30 mouse cellular contexts compared by ENCODE assay signal in genomic region chr11:99521288-99521860, GRCm38 (mm10). TPM values are rescaled to one million over a fixed set of nuclear protein-coding genes. Genes with fewer than 3 reads are reported as not detected.
DNase-seq lines count a peak whose midpoint lies in the region; ATAC-seq lines count a peak whose summit lies in the region.
"Had no signal": no experiment of that assay in that cellular context is flagged by ENCODE, and none has a peak within 500 bp of the region (broad histone marks: within the 10 kb centered on the region; RNA-seq: fewer than 3 reads in every experiment).

TSS of gene Krt39 (minus strand) at chr11:99521338.

- H3K27ac ChIP-seq in kidney, embryonic 16.5 days (ENCODE audit: low read length) = no peak within 1 kb of the TSS
- no peak within 1 kb of the TSS for H3K27ac ChIP-seq in kidney, embryonic 15.5 days
- H3K27ac ChIP-seq in limb, embryonic 11.5 days (replicated peaks; ENCODE audit: low read depth, low read length) = no peak within 1 kb of the TSS
- H3K27ac ChIP-seq in limb, embryonic 10.5 days = no peak within 1 kb of the TSS
- H3K27ac ChIP-seq: embryonic facial prominence, embryonic 10.5 days; embryonic facial prominence, embryonic 13.5 days; forebrain, embryonic 12.5 days; forebrain, embryonic 15.5 days; gastrocnemius, adult 2 months; hindbrain, embryonic 12.5 days had no signal

- no peak for ATAC-seq in kidney, embryonic 16.5 days (ENCODE audit: low FRiP score, low TSS enrichment)
- no peak for ATAC-seq in kidney, embryonic 15.5 days (replicated peaks; ENCODE audit: low FRiP score)
- no peak for ATAC-seq in limb, embryonic 11.5 days (ENCODE audit: insufficient number of reproducible peaks, low FRiP score, low TSS enrichment, low read depth)
- ATAC-seq: activated CD4-positive, CD25-positive, alpha-beta regulatory T cell, adult 4 months; forebrain, embryonic 15.5 days had no signal

- no peak within 1 kb of the TSS for H3K4me3 ChIP-seq in kidney, embryonic 16.5 days (ENCODE audit: low read length)
- H3K4me3 ChIP-seq in kidney, embryonic 15.5 days (replicated peaks) = no peak within 1 kb of the TSS
- no peak within 1 kb of the TSS for H3K4me3 ChIP-seq in limb, embryonic 11.5 days (ENCODE audit: low read depth, low read length)
- H3K4me3 ChIP-seq in limb, embryonic 10.5 days = no peak within 1 kb of the TSS
- H3K4me3 ChIP-seq: embryonic facial prominence, embryonic 10.5 days; embryonic facial prominence, embryonic 13.5 days; erythroblast, embryonic 14.5 days; forebrain, embryonic 12.5 days; forebrain, embryonic 15.5 days; gastrocnemius, adult 2 months; hindbrain, embryonic 12.5 days had no signal

- DNase-seq in kidney, adult 11 months = peak; percentile 8
- DNase-seq in kidney, adult 8-10 months = peak; percentile 18 to 29
- DNase-seq in limb, embryonic 11.5 days (ENCODE audit: low spot score) = peak; percentile 29
- DNase-seq in limb, embryonic 10.5 days (ENCODE audit: low spot score) = no peak
- no peak for DNase-seq in thymus, postnatal 4 days
- DNase-seq in frontal cortex, postnatal 36 days (ENCODE audit: low spot score in 2 of 2) = no peak
- DNase-seq: adrenal gland, adult 8-10 months; adrenal gland, postnatal 25 days; cerebellum, adult 11-12 months; cerebellum, adult 8-10 months; cerebellum, postnatal 10 days; cerebellum, postnatal 36 days; embryo, embryonic 11 days; gastrocnemius, adult 2 months; gastrocnemius, postnatal 14 days; heart, adult 11 months had no signal

- H3K36me3 ChIP-seq in kidney, embryonic 16.5 days (ENCODE audit: insufficient read depth, low read length) = no peaks in the 10 kb centered on the region
- no peaks in the 10 kb centered on the region for H3K36me3 ChIP-seq in kidney, embryonic 15.5 days
- H3K36me3 ChIP-seq in limb, embryonic 11.5 days (ENCODE audit: control insufficient read depth, insufficient read depth, low read length) = no peaks in the 10 kb centered on the region
- no peaks in the 10 kb centered on the region for H3K36me3 ChIP-seq in limb, embryonic 10.5 days
- H3K36me3 ChIP-seq: embryonic facial prominence, embryonic 10.5 days; embryonic facial prominence, embryonic 13.5 days; forebrain, embryonic 12.5 days; forebrain, embryonic 15.5 days; hindbrain, embryonic 12.5 days had no signal

- no peaks in the 10 kb centered on the region for H3K9me3 ChIP-seq in kidney, embryonic 16.5 days (ENCODE audit: low read length)
- H3K9me3 ChIP-seq in kidney, embryonic 15.5 days (replicated peaks) = no peaks in the 10 kb centered on the region
- no peaks in the 10 kb centered on the region for H3K9me3 ChIP-seq in limb, embryonic 11.5 days (ENCODE audit: control insufficient read depth, low read length)
- H3K9me3 ChIP-seq in limb, embryonic 10.5 days (replicated peaks) = no peaks in the 10 kb centered on the region
- H3K9me3 ChIP-seq: embryonic facial prominence, embryonic 10.5 days; embryonic facial prominence, embryonic 13.5 days; forebrain, embryonic 12.5 days; forebrain, embryonic 15.5 days; hindbrain, embryonic 12.5 days had no signal

- H3K9ac ChIP-seq in kidney, embryonic 16.5 days (replicated peaks; ENCODE audit: low read length) = no peak within 1 kb of the TSS
- H3K9ac ChIP-seq in kidney, embryonic 15.5 days = no peak within 1 kb of the TSS
- no peak within 1 kb of the TSS for H3K9ac ChIP-seq in limb, embryonic 11.5 days (ENCODE audit: low read length)
- H3K9ac ChIP-seq: embryonic facial prominence, embryonic 13.5 days; forebrain, embryonic 12.5 days; forebrain, embryonic 15.5 days; hindbrain, embryonic 12.5 days had no signal

- WGBS in kidney, embryonic 16.5 days = 12% methylated on average over 13 of the region's 13 CpGs
- 18% methylated on average over 13 of the region's 13 CpGs for WGBS in kidney, embryonic 15.5 days
- WGBS in limb, embryonic 11.5 days = 32% methylated on average over 13 of the region's 13 CpGs
- 44% methylated on average over 13 of the region's 13 CpGs for WGBS in limb, embryonic 10.5 days

- H3K27me3 ChIP-seq in kidney, embryonic 16.5 days (ENCODE audit: insufficient read depth, low read length) = no peaks in the 10 kb centered on the region
- no peaks in the 10 kb centered on the region for H3K27me3 ChIP-seq in kidney, embryonic 15.5 days
- H3K27me3 ChIP-seq in limb, embryonic 11.5 days (ENCODE audit: control insufficient read depth, insufficient read depth, low read length) = no peaks in the 10 kb centered on the region
- H3K27me3 ChIP-seq in limb, embryonic 10.5 days (ENCODE audit: low read depth, poor library complexity, severe bottlenecking) = no peaks in the 10 kb centered on the region
- H3K27me3 ChIP-seq: embryonic facial prominence, embryonic 13.5 days; forebrain, embryonic 12.5 days; forebrain, embryonic 15.5 days; hindbrain, embryonic 12.5 days had no signal

- H3K4me1 ChIP-seq in kidney, embryonic 16.5 days (ENCODE audit: insufficient read depth, low read length) = no peaks in the 10 kb centered on the region
- 0 out of 2 replicates have a peak, but pooled peaks cover 7% of the 10 kb centered on the region for H3K4me1 ChIP-seq in kidney, embryonic 15.5 days
- no peaks in the 10 kb centered on the region for H3K4me1 ChIP-seq in limb, embryonic 11.5 days (ENCODE audit: control insufficient read depth, insufficient read depth, low read length)
- H3K4me1 ChIP-seq in limb, embryonic 10.5 days = no peaks in the 10 kb centered on the region
- H3K4me1 ChIP-seq: embryonic facial prominence, embryonic 10.5 days; embryonic facial prominence, embryonic 13.5 days; forebrain, embryonic 12.5 days; forebrain, embryonic 15.5 days; hindbrain, embryonic 12.5 days had no signal

- H3K4me2 ChIP-seq in kidney, embryonic 16.5 days (replicated peaks; ENCODE audit: low read depth, low read length) = no peak within 1 kb of the TSS
- H3K4me2 ChIP-seq in kidney, embryonic 15.5 days = no peak within 1 kb of the TSS
- H3K4me2 ChIP-seq in limb, embryonic 11.5 days (ENCODE audit: low read depth, severe bottlenecking) = no peak within 1 kb of the TSS
- H3K4me2 ChIP-seq: embryonic facial prominence, embryonic 13.5 days; forebrain, embryonic 12.5 days; forebrain, embryonic 15.5 days; heart, embryonic 11.5 days; hindbrain, embryonic 12.5 days had no signal

RNA-seq across cellular contexts. Expression of gene Krt39, which starts in this region (rescaled TPM):
- 0.21 and 0.60 TPM in 2 replicates for polyA plus RNA-seq in kidney, embryonic 16.5 days (2015; fragmentation: Nextera tagmentation; extraction: Ambion mirVana)
- polyA plus RNA-seq in kidney, embryonic 15.5 days (2015; fragmentation: Nextera tagmentation; extraction: Ambion mirVana) = 0.32 and 0.43 TPM in 2 replicates
- 0.12 TPM in 1 of 2 replicates, not detected in the other for polyA plus RNA-seq in limb, embryonic 11.5 days (2014; fragmentation: Nextera tagmentation; extraction: Ambion mirVana)
- polyA plus RNA-seq in limb, embryonic 10.5 days (2016; fragmentation: Nextera tagmentation; extraction: Ambion mirVana) = 0.16 and 0.20 TPM in 2 replicates
- polyA plus RNA-seq: activated CD4-positive, CD25-positive, alpha-beta regulatory T cell, adult 4 months; brain, embryonic 14.5 days; cortical plate, adult 2 months; embryonic facial prominence, embryonic 10.5 days; embryonic facial prominence, embryonic 13.5 days; erythroblast, embryonic 14.5 days; forebrain, embryonic 12.5 days; forebrain, embryonic 15.5 days; heart, embryonic 11.5 days; heart, embryonic 14.5 days; heart, postnatal 0 days; hindbrain, embryonic 12.5 days had no signal

Comparison
In these comparisons a context has a peak if more than half of its experiments do, and no peak if none do; other contexts are left out.
1. Peak in DNase-seq in limb, embryonic 11.5 days; RNA of the gene not detected or under 1 TPM.
2. DNase-seq: peak in kidney, adult 11 months (single experiment) and kidney, adult 8-10 months (2 of 2); none in limb, embryonic 10.5 days (single experiment), thymus, postnatal 4 days (single experiment) and frontal cortex, postnatal 36 days (0 of 2).